Mouse (Mus musculus) bone marrow, adult 2 months (tissue): ENCODE measurements around the gene Vti1a.

Source experiments
- CTCF ChIP-seq: fragments of 200-500 bp; IDR thresholded peaks from 2 replicates; pipeline ENCODE4 v1.5.1; 2011; ENCODE audit warnings: low read length, control low read depth; ENCODE audit not compliant: control insufficient read depth, insufficient read depth
- POLR2A ChIP-seq: fragments of 200-500 bp; IDR thresholded peaks from 2 replicates; pipeline ENCODE4 v1.6.1; 2011; ENCODE audit warnings: low read depth, mild to moderate bottlenecking, control low read depth, low read length, borderline replicate concordance; ENCODE audit not compliant: control insufficient read depth

DNA sequence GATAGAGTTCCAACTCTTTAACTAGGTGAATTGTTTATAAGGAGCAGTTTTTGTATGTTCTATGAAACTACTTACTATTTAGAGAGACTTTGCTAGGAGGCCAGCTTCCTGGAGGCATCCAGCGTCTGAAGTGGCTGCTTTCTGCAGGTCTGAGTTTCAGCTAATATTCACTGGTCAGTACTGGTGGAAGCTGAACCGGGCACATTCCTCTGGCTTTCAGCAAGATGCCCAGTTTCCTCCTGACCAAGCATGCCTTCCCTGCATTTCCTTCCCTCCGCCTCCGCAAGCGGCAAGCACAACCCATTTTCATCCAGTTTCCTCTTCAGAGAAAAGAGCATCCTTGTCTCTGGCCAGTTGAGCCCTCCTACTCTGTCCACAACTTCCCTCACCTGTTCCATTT, 47.0 kb upstream of the Vti1a start:
- TF ChIP-seq CTCF (no peak), POLR2A (no peak)
